Mouse (Mus musculus): Measurements from ENCODE around the gene Stat4.

The Stat4 gene

GRCm38 (mm10) chr1:51986848-51987247 lies at the start of gene Stat4:
Stat4 (plus strand) TSS chr1:51987148.
- DNase-seq (ENCODE audit: low read depth): no peak

- DNase-seq (ENCODE audit: low read depth): no peak
These were observed 48.6 kb upstream of the Stat4 start for GRCm38 (mm10) chr1:51938357-51938756.

GRCm38 (mm10) chr1:51944755-51945154 lies 42.2 kb upstream of the Stat4 start:
- DNase-seq (ENCODE audit: low read depth): peak; percentile 34

GRCm38 (mm10) chr1:51947116-51947515 lies 39.8 kb upstream of the Stat4 start:
- DNase-seq (ENCODE audit: low read depth): no peak

GRCm38 (mm10) chr1:51964647-51965046 lies 22.3 kb upstream of the Stat4 start:
- DNase-seq (ENCODE audit: low read depth): no peak

- DNase-seq (ENCODE audit: low read depth): no peak
These were observed 18.0 kb upstream of the Stat4 start for GRCm38 (mm10) chr1:51968994-51969393.

- DNase-seq (ENCODE audit: low read depth): no peak
These were observed 16.8 kb upstream of the Stat4 start for GRCm38 (mm10) chr1:51970182-51970581.

GRCm38 (mm10) chr1:51975589-51975988 lies 11.4 kb upstream of the Stat4 start:
- DNase-seq (ENCODE audit: low read depth): no peak

- no peak for DNase-seq (ENCODE audit: low read depth)
These were observed 7.9 kb upstream of the Stat4 start for GRCm38 (mm10) chr1:51979048-51979447.

GRCm38 (mm10) chr1:51991983-51992609 lies 5.1 kb downstream of the Stat4 start:
- DNase-seq (ENCODE audit: low read depth): no peak

GRCm38 (mm10) chr1:51996056-51996455 lies 9.1 kb downstream of the Stat4 start:
- DNase-seq (ENCODE audit: low read depth): no peak

GRCm38 (mm10) chr1:51996751-51997659 lies 10.1 kb downstream of the Stat4 start:
- peak; percentile 58 for DNase-seq (ENCODE audit: low read depth)

- DNase-seq (ENCODE audit: low read depth): no peak
These were observed 11.6 kb downstream of the Stat4 start for GRCm38 (mm10) chr1:51998542-51998941.

GRCm38 (mm10) chr1:52004096-52004495 lies 17.1 kb downstream of the Stat4 start:
- DNase-seq (ENCODE audit: low read depth): peak; percentile 46

GRCm38 (mm10) chr1:52008443-52008842 lies 21.5 kb downstream of the Stat4 start:
- no peak for DNase-seq (ENCODE audit: low read depth)

- no peak for DNase-seq (ENCODE audit: low read depth)
These were observed 22.0 kb downstream of the Stat4 start for GRCm38 (mm10) chr1:52008947-52009346.

- no peak for DNase-seq (ENCODE audit: low read depth)
These were observed 23.8 kb downstream of the Stat4 start for GRCm38 (mm10) chr1:52010741-52011140.

- DNase-seq (ENCODE audit: low read depth): no peak
These were observed 24.3 kb downstream of the Stat4 start for GRCm38 (mm10) chr1:52011227-52011626.

GRCm38 (mm10) chr1:52012231-52012630 lies 25.3 kb downstream of the Stat4 start:
- no peak for DNase-seq (ENCODE audit: low read depth)

- no peak for DNase-seq (ENCODE audit: low read depth)
These were observed 25.8 kb downstream of the Stat4 start for GRCm38 (mm10) chr1:52012757-52013156.

GRCm38 (mm10) chr1:52019621-52020020 lies 32.7 kb downstream of the Stat4 start:
- DNase-seq (ENCODE audit: low read depth): no peak

GRCm38 (mm10) chr1:52021936-52022725 lies 35.2 kb downstream of the Stat4 start:
- no peak for DNase-seq (ENCODE audit: low read depth)

- no peak for DNase-seq (ENCODE audit: low read depth)
These were observed 41.7 kb downstream of the Stat4 start for GRCm38 (mm10) chr1:52028686-52029085.
